Mouse (Mus musculus) myocyte (in vitro differentiated cells): ENCODE data around the gene Zfp324.

Experiments used
- E2F4 ChIP-seq: IDR thresholded peaks from one replicate; pipeline ENCODE4 v1.6.1; 2011; ENCODE audit warnings: mild to moderate bottlenecking, control low read depth, moderate library complexity; ENCODE audit not compliant: insufficient read depth
- MAX ChIP-seq: IDR thresholded peaks from one replicate; pipeline ENCODE4 v1.6.1; 2011; ENCODE audit warnings: low read depth, mild to moderate bottlenecking, control low read depth
- MYOG ChIP-seq, 3 experiments: IDR thresholded peaks; one replicate each; pipeline ENCODE4 v1.6.1; 2011; ENCODE audit warnings: control low read depth in 2 of 3, low read depth in 2 of 3, mild to moderate bottlenecking in 2 of 3; ENCODE audit not compliant: insufficient read length in 2 of 3, control insufficient read depth in 1 of 3, insufficient read depth in 1 of 3
- POLR2A ChIP-seq: IDR thresholded peaks from one replicate; pipeline ENCODE4 v1.6.1; 2011; ENCODE audit warnings: low read depth, mild to moderate bottlenecking, control low read depth, moderate library complexity; ENCODE audit not compliant: insufficient read length
- TCF12 ChIP-seq: IDR thresholded peaks from one replicate; pipeline ENCODE4 v1.6.1; 2011; ENCODE audit warnings: mild to moderate bottlenecking, control low read depth; ENCODE audit not compliant: poor library complexity, insufficient read depth, severe bottlenecking

DNA sequence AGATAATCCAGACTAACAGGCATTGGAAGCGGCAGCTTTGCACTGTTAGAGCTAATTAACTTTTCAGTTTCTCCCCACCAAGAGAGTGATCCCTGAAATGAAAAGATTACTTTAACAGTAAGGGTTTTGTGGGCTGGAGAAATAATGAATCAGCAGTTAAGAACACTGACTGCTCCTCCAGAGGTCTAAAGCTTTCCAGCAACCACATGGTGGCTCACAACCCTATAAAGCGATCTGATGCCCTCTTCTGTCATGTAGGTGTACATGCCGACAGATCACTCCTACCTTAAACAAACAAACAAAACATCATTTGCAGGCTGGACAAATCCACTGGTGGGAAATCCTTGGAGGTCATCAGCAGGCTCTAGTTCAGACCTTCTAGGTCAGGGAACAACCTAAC lies 10.7 kb upstream of the Zfp324 start:
- TF ChIP-seq POLR2A (no peak), E2F4 (no peak), TCF12 (no peak), MYOG (IDR thresholded peaks at IDR 0.05; ENCODE audit: control insufficient read depth in 1 of 3, insufficient read depth in 1 of 3, insufficient read length in 2 of 3, low read depth in 2 of 3) (no peak), MAX (no peak)
